Mouse (Mus musculus): Measurements from ENCODE around the gene Fgfr1op. TPM values are rescaled to one million over a fixed set of nuclear protein-coding genes. Genes with fewer than 3 reads are reported as not detected.
"Not testable (repeated sequence)": the region's sequence is repeated elsewhere in the genome, so short reads cannot be mapped to it uniquely, and the experiment has no call there.

The Fgfr1op gene
- polyA plus RNA-seq (2014; fragmentation: Nextera tagmentation; extraction: Ambion mirVana): 58.8 and 65.7 TPM in 2 replicates

GRCm38 (mm10) chr17:8164701-8165607, at the start of gene Fgfr1op:
Fgfr1op (plus strand) TSS chr17:8165501.
- not testable (repeated sequence) for H3K27me3 ChIP-seq (ENCODE audit: control insufficient read depth, insufficient read depth, low read length); H3K9me3 ChIP-seq (replicated peaks; ENCODE audit: control insufficient read depth, low read length); H3K36me3 ChIP-seq (replicated peaks; ENCODE audit: control insufficient read depth, insufficient read depth, low read depth, low read length); H3K4me1 ChIP-seq (ENCODE audit: control insufficient read depth, insufficient read depth, low read length); H3K4me2 ChIP-seq (ENCODE audit: low read depth, low read length); DNase-seq (ENCODE audit: low spot score); H3K27ac ChIP-seq (replicated peaks; ENCODE audit: low read depth, low read length)
- peak; percentile 92 for ATAC-seq (replicated peaks; ENCODE audit: insufficient number of reproducible peaks, low FRiP score, low TSS enrichment, low read depth)
- H3K9ac ChIP-seq (replicated peaks; ENCODE audit: low read length): peak within 1 kb of the TSS; percentile 34
- WGBS: 3% methylated on average over 12 of the region's 55 CpGs
- peak within 1 kb of the TSS; percentile 44 for H3K4me3 ChIP-seq (ENCODE audit: low read depth, low read length)

DNA sequence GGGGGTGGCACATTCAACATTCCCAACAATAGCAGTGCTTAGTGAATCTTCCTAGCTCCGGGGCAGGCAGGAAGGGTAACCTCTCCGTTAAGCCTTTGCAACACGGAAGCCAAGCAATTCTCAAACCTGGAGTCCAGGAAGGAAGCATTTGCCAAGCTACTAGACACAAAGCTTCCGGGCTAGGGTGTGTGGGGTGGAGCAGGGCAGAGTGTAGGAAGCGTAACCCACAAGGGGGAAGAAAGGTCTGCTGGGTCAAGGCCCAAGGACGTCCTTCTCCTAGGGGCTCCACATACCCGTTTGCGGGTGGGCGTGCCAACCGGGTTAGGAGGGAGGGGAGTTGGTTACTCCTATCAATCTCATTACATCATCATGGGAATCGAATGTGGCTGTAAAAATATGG, 48.9 kb upstream of the Fgfr1op start:
- H3K9me3 ChIP-seq (replicated peaks; ENCODE audit: control insufficient read depth, low read length); H3K27me3 ChIP-seq (ENCODE audit: control insufficient read depth, insufficient read depth, low read length); H3K4me1 ChIP-seq (ENCODE audit: control insufficient read depth, insufficient read depth, low read length); H3K4me2 ChIP-seq (ENCODE audit: low read depth, low read length); ATAC-seq (replicated peaks; ENCODE audit: insufficient number of reproducible peaks, low FRiP score, low TSS enrichment, low read depth); DNase-seq (ENCODE audit: low spot score); H3K4me3 ChIP-seq (ENCODE audit: low read depth, low read length); H3K9ac ChIP-seq (replicated peaks; ENCODE audit: low read length); H3K27ac ChIP-seq (replicated peaks; ENCODE audit: low read depth, low read length); H3K36me3 ChIP-seq (replicated peaks; ENCODE audit: control insufficient read depth, insufficient read depth, low read depth, low read length): not testable (repeated sequence)
- WGBS: 79% methylated on average over 6 of the region's 11 CpGs

DNA sequence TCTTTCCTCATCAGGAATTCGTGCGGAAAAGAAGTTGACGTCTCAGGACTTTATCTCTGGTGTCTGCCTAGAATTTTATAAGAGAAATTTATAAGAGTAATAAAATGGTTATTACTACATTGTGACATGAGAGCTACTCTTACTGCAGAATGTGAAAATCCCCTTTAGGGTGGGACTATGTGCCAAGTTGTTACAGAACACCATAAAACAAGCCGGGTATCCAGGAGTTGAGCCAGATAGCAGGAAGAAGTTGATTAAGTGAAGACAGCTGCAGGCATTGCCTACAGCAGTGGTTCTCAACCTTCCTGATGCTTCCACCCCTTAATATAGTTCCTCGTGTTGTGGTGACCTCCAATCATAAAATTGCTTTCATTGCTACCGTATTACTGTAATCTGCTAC, 48.4 kb upstream of the Fgfr1op start:
- not testable (repeated sequence) for H3K4me3 ChIP-seq (ENCODE audit: low read depth, low read length); H3K4me1 ChIP-seq (ENCODE audit: control insufficient read depth, insufficient read depth, low read length); H3K27ac ChIP-seq (replicated peaks; ENCODE audit: low read depth, low read length); H3K4me2 ChIP-seq (ENCODE audit: low read depth, low read length); DNase-seq (ENCODE audit: low spot score); H3K9ac ChIP-seq (replicated peaks; ENCODE audit: low read length); ATAC-seq (replicated peaks; ENCODE audit: insufficient number of reproducible peaks, low FRiP score, low TSS enrichment, low read depth); H3K27me3 ChIP-seq (ENCODE audit: control insufficient read depth, insufficient read depth, low read length); H3K36me3 ChIP-seq (replicated peaks; ENCODE audit: control insufficient read depth, insufficient read depth, low read depth, low read length); H3K9me3 ChIP-seq (replicated peaks; ENCODE audit: control insufficient read depth, low read length)
- WGBS: no CpG with 5 or more reads among the region's 6 CpGs

DNA sequence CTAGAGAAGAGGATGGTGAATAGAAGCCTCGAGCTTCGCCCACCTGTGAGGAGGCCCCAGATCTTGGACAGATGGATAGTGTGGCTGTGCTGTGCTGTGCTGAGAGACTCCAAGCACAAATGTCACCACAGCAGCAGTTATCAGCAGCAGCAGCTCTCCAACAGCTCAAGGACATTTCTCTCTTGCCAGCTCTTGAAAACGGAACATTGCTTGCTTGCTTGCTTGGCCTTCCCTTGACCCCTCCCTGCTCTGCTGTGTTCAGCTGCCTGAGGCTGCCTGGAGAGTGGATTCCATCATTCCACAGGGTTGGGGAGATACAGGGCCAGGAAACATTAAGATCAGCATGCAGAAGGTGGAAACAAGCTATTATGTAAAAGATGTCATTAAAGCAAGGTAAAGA, 42.3 kb upstream of the Fgfr1op start:
- H3K4me2 ChIP-seq (ENCODE audit: low read depth, low read length); H3K36me3 ChIP-seq (replicated peaks; ENCODE audit: control insufficient read depth, insufficient read depth, low read depth, low read length); H3K27ac ChIP-seq (replicated peaks; ENCODE audit: low read depth, low read length); DNase-seq (ENCODE audit: low spot score); H3K9me3 ChIP-seq (replicated peaks; ENCODE audit: control insufficient read depth, low read length); ATAC-seq (replicated peaks; ENCODE audit: insufficient number of reproducible peaks, low FRiP score, low TSS enrichment, low read depth); H3K9ac ChIP-seq (replicated peaks; ENCODE audit: low read length); H3K4me3 ChIP-seq (ENCODE audit: low read depth, low read length); H3K4me1 ChIP-seq (ENCODE audit: control insufficient read depth, insufficient read depth, low read length); H3K27me3 ChIP-seq (ENCODE audit: control insufficient read depth, insufficient read depth, low read length): not testable (repeated sequence)
- no CpG with 5 or more reads among the region's 3 CpGs for WGBS

DNA sequence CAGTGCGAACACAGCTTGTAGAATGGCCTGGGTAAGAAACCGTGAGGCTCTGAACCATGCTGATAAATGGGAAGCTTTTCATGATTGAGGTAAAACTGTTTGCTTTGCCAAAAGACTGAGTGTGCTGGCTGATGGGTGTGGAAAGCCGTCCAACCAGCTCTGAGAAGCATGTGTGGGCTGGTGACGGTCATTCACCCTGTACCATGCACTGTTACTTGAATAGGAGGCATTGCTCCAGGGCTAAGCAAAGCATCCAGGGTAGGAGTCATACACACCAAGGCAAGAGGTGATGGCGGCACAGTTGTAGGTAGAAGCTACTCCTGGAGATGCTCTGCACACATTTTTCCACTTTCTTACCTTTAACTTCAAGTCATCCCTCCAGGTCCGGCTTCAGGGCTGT, 40.7 kb upstream of the Fgfr1op start:
- 86% methylated on average over 1 of the region's 6 CpGs for WGBS
- not testable (repeated sequence) for H3K9me3 ChIP-seq (replicated peaks; ENCODE audit: control insufficient read depth, low read length); H3K36me3 ChIP-seq (replicated peaks; ENCODE audit: control insufficient read depth, insufficient read depth, low read depth, low read length); H3K4me1 ChIP-seq (ENCODE audit: control insufficient read depth, insufficient read depth, low read length); H3K4me2 ChIP-seq (ENCODE audit: low read depth, low read length); ATAC-seq (replicated peaks; ENCODE audit: insufficient number of reproducible peaks, low FRiP score, low TSS enrichment, low read depth); H3K27me3 ChIP-seq (ENCODE audit: control insufficient read depth, insufficient read depth, low read length); H3K27ac ChIP-seq (replicated peaks; ENCODE audit: low read depth, low read length); H3K4me3 ChIP-seq (ENCODE audit: low read depth, low read length); DNase-seq (ENCODE audit: low spot score); H3K9ac ChIP-seq (replicated peaks; ENCODE audit: low read length)

- H3K27me3 ChIP-seq (ENCODE audit: control insufficient read depth, insufficient read depth, low read length); H3K9ac ChIP-seq (replicated peaks; ENCODE audit: low read length); H3K4me2 ChIP-seq (ENCODE audit: low read depth, low read length); H3K4me3 ChIP-seq (ENCODE audit: low read depth, low read length); ATAC-seq (replicated peaks; ENCODE audit: insufficient number of reproducible peaks, low FRiP score, low TSS enrichment, low read depth); H3K36me3 ChIP-seq (replicated peaks; ENCODE audit: control insufficient read depth, insufficient read depth, low read depth, low read length); H3K9me3 ChIP-seq (replicated peaks; ENCODE audit: control insufficient read depth, low read length); H3K27ac ChIP-seq (replicated peaks; ENCODE audit: low read depth, low read length); H3K4me1 ChIP-seq (ENCODE audit: control insufficient read depth, insufficient read depth, low read length); DNase-seq (ENCODE audit: low spot score): not testable (repeated sequence)
- WGBS: no CpG with 5 or more reads among the region's 7 CpGs
Measured at GRCm38 (mm10) chr17:8128326-8128993, 36.8 kb upstream of the Fgfr1op start.

- 86% methylated on average over 9 of the region's 9 CpGs for WGBS
- not testable (repeated sequence) for H3K36me3 ChIP-seq (replicated peaks; ENCODE audit: control insufficient read depth, insufficient read depth, low read depth, low read length); H3K9me3 ChIP-seq (replicated peaks; ENCODE audit: control insufficient read depth, low read length); H3K4me2 ChIP-seq (ENCODE audit: low read depth, low read length); H3K27me3 ChIP-seq (ENCODE audit: control insufficient read depth, insufficient read depth, low read length); ATAC-seq (replicated peaks; ENCODE audit: insufficient number of reproducible peaks, low FRiP score, low TSS enrichment, low read depth); H3K4me1 ChIP-seq (ENCODE audit: control insufficient read depth, insufficient read depth, low read length); H3K9ac ChIP-seq (replicated peaks; ENCODE audit: low read length); H3K27ac ChIP-seq (replicated peaks; ENCODE audit: low read depth, low read length); H3K4me3 ChIP-seq (ENCODE audit: low read depth, low read length); DNase-seq (ENCODE audit: low spot score)
Measured at GRCm38 (mm10) chr17:8129578-8129977, 35.7 kb upstream of the Fgfr1op start.

DNA sequence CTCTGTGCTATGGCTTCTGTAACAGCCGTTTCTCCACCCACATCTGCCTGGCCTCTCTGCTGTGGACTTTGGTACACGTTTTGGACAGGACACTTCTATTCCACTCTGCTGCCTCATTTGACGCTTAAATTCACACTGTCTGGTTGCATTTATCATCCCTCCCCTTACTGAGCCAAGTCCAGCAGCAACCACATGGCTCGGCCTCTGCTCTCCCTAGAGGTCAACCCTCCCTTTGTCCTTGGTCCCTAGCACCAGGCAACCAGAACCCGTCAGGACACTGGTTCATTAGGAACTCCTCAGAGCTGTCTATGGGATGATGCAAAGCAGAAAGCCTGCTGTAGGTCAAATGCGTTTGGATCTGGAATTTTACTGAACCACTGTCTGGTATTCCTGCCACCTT, 34.5 kb upstream of the Fgfr1op start:
- H3K36me3 ChIP-seq (replicated peaks; ENCODE audit: control insufficient read depth, insufficient read depth, low read depth, low read length); H3K4me2 ChIP-seq (ENCODE audit: low read depth, low read length); H3K4me1 ChIP-seq (ENCODE audit: control insufficient read depth, insufficient read depth, low read length); H3K27ac ChIP-seq (replicated peaks; ENCODE audit: low read depth, low read length); H3K9ac ChIP-seq (replicated peaks; ENCODE audit: low read length); H3K27me3 ChIP-seq (ENCODE audit: control insufficient read depth, insufficient read depth, low read length); H3K9me3 ChIP-seq (replicated peaks; ENCODE audit: control insufficient read depth, low read length); DNase-seq (ENCODE audit: low spot score); ATAC-seq (replicated peaks; ENCODE audit: insufficient number of reproducible peaks, low FRiP score, low TSS enrichment, low read depth); H3K4me3 ChIP-seq (ENCODE audit: low read depth, low read length): not testable (repeated sequence)
- WGBS: no CpG with 5 or more reads among the region's 6 CpGs

Measured in embryonic facial prominence, embryonic 11.5 days (tissue).